Mouse (Mus musculus) hindlimb bud, embryonic 11.5 days (tissue): Measurements from ENCODE around the gene Bet1.

ENCODE experiments used
- DNase-seq: peaks from one replicate; pipeline ENCODE4 v3.0.0-alpha.2; 2012; ENCODE audit warnings: low read depth, low spot score; ENCODE audit errors: extremely low spot score

Bet1 gene

DNA sequence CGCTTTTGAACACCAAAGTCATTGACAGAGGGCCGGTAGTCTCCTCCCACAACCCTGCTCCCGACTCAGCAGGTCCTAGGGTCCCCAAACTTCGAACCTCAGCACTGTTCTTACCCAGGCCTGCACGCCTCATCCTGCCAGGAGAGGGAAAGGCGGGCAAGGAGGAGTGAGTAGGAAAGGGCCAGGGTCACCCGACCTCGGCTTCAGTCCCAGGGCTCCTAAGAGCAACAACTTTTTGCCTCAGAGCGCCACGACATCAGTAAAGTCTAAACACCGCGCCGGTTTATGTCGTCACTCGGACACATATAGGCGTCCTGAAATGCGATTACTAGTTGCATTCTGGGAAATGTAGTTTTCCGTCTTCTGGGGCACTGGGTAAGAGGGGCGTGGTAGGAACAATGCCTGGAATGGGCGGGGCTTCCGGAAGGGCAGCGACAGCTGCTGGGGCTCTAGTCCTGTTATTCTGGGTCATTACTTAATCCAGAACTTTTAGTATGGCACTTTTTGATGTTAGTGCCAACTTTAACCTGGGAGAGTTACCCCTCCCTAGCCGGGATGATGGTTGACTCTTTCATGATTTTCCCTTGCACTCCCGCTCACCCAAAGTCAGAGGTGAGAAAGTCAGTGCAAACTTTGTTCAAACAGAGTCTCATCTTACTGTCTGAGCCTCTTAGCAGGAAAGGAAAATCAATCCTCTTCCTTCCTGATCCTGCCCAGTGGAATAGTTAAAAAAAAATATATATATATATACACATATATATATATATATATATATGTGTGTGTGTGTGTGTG is at the start of gene Bet1:
TSS of gene Bet1 (minus strand) at position 310 of the 792 bp plus-strand sequence.
- peak; percentile 96 for DNase-seq

DNA sequence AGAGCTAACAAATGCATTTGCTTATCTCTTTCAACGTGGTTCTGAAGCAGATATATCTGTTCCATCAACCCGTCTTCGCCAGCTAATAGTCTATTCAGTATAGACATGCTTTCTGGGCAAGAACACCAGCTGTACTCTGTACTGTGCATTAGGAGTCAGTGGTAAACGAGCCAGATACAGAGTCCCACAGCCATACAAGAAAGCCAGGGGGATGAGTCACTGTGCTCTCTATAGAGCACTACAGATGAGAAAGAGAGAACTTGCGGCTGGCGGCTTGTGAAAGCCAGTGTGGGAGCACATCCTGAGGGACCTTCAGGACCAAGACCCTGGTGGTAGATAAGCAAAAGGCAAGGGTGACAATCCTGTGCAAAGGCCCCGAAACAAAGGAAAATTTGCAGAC is 45.5 kb upstream of the Bet1 start:
- DNase-seq, result no peak

DNA sequence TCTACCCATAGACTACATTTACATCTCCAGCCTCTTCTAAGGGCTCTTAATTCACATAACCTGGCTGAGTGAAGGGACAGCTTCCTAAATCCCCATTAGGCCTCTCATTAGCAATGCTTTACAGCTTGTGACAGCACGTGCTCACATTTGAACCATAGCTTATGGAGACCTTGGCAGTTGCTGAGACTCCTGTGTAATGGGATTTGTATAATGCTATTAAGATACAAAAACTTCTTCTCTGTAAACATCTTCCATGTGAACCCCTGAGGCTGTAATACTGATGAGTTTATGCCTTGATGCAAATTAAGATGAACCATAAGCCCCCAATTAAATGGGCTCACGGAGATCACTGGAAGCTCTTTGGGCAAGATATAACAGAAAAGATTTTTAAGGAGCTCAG is 44.4 kb upstream of the Bet1 start:
- DNase-seq, result no peak

DNA sequence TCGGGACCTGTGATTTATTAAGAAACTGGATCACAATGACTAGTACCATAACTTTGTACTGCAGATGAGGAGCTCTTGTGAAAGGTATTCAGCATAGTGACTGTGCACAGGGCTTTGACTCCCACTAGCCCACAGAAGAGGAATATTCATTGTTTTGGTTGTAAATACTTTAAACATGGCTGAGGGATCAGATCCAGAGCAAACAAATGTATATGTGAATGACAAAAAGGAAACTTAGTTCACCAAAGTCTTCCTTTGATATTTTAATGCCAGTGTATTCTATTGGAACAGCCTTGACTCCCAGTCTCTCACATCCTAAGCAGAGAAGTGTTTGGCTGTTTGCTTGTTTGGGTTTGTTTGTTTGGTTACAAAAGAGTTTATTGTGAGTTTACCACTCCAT is 31.8 kb upstream of the Bet1 start:
- no peak for DNase-seq

DNA sequence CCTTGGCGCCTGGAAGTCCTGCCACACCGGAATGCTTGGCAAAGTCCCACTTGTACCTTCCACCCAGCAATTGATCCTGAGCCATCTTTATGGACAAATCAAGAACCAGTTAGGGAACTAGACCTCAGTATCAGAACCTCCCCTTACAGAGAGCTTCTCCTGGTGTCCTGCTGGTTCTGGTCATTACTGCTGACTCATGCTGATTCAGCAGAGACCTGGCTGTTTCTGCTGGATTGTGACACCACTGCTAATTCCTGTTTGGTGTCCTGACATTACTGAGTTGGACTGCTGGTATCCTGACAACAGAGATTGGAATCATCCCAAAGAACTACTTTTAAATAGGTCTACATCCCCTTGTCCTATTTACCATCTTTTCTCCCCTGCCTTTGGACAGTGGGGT is 3.7 kb upstream of the Bet1 start:
- no peak for DNase-seq

DNA sequence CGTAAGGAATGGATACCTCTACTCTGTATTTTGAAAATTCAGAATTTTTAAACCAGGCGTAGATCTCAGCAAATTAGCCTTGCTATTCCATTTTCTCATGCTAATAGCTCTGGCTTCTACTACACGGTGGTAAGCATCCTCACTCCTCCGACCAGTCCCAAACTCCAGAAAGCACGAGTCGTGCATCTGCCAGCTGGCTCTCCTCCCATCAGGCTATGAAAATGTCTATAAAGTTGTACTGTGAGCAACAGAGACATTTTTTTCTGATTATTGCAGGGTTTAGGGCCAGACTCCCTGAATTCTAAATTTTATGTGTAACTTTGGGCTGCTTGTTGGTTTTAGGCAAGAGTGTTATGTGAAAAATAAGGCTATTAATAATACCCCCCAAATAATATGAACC is 14.5 kb downstream of the Bet1 start:
- DNase-seq, result no peak

DNA sequence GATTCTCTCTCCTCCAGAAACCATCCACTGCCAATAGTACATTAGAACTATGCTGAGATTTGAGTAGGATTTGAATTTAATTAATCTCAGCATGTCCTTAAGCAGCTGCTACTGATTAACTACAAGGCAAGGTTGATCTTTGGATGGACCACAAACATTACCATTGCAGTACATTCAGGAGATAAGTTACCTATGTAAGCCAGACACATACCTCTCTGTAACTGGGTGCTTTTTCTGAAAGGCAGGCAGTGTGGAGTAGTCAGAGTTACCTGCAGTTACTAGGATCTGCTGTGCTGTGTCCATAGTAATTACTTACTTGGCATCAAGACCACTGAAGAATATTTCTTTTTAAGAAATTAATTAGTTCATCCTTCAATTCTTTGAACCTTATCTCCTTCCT is 17.1 kb downstream of the Bet1 start:
- DNase-seq, result no peak

DNA sequence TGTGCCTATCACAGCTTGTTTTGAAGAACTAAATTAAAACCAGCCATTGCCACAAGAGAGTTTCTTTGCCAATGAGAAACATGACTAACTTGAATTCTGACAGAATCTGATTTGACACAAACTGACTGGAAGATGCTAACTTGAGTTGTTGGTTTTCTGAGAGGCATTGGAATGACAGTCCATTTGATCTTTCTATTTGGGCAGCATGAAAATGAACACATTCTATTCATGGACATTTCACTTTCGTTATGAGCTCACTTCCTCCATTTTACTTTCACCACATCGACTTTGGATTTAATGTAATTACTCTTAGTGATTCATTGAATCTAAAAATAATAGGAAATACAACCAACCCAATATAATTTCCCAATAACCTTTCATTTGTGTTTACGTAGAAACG is 32.4 kb downstream of the Bet1 start:
- DNase-seq, result no peak

DNA sequence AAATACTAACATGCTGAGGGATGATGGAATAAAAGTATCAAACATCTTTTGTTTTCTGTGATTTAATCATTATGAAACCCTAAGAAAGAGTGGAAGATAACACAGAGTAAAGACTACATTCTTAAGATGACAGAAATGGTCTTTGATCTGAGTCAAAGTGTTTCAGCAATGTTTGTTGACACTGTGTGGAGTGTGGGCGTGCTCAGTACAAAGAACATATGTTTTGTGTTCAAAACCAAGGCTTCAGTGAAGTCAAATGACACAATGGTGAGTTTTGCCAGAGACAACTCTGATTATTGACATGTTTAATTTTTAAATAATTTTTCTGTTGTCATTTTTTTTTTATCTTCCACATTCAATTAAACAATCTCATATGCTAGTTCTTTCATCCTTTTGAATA is 33.9 kb downstream of the Bet1 start:
- no peak for DNase-seq

DNA sequence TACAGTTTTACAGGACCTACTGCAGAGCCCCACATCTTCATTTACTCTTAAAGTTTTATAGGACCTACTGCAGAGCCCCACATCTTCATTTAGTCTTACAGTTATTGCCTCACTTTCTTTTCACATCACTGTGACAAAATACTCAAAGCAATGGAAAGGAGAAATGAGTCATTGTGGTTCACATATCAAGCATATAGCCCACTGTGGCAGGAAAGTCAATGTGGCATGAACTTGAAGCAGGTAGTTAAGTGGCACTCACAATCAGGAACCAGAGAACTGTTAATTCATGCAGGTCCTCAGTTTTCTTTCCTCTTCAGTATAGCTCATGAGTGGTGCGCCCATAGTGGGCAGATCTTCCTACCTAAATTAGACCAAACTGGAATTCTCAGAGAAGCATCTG is 39.6 kb downstream of the Bet1 start:
- no peak for DNase-seq

DNA sequence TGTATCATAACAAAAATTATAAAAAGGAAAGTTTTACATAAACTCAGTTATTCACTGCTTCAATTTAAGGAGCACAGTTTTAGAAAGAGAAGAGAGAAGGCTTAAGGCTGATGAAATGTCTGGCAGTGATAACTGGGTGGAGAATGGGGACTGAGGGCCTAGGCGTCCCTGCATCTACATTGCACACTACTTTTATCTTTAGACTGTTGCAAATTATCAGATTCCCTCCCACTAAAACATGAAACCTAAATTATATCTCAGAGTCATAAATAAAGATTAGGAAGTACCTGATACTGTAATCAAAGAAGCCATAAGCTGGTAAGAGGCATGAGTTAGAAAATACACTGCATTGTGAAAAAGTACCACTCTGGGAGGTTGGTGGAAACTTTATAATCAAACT is 45.0 kb downstream of the Bet1 start:
- DNase-seq, result no peak

DNA sequence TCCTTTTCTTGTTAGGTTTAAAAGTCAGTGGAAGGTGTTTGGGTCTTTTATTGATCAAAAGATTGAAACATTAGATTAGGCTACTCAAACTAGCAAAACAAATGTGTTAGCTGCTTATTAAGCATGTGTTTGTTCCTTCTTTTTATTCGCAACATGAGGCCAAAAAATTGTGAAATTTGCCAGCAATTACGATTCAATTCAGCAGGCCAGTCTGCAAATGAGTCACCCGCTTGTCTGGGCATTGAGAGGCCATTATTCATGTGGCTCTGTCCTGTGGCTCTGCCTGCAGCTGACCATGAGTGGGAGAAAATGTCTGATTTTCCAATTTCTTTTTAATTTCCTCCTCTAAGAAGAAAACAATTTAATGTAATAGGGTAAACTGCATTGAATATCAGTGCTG is 55.8 kb downstream of the Bet1 start:
- no peak for DNase-seq
